Mouse (Mus musculus) liver, postnatal 0 days (tissue): Measurements from ENCODE around the gene Kif1c. TPM values are rescaled to one million over a fixed set of nuclear protein-coding genes. Genes with fewer than 3 reads are reported as not detected.

ENCODE experiments used
- ATAC-seq: fragments of 200-750 bp; cut with Nextera tagmentation; 2 replicates; pipeline ENCODE4 v1.8.0; 2017; ENCODE audit warnings: mild to moderate bottlenecking, moderate library complexity
- DNase-seq: peaks from one replicate; pipeline ENCODE4 v3.0.0-alpha.2; 2016
- H3K27ac ChIP-seq: fragments of 300-500 bp; sonication (generic); 2 replicates; pipeline ENCODE4 v1.5.1; 2014; ENCODE audit warnings: antibody characterized with exemption, moderate library complexity, mild to moderate bottlenecking, low read depth
- H3K27me3 ChIP-seq: fragments of 300-500 bp; sonication (generic); 2 replicates; pipeline ENCODE4 v1.6.1; 2014; ENCODE audit warnings: low read length, control low read depth, mixed read lengths; ENCODE audit not compliant: insufficient read depth
- H3K36me3 ChIP-seq: fragments of 300-500 bp; sonication (generic); replicated peaks from 2 replicates; pipeline ENCODE4 v1.6.1; 2014; ENCODE audit warnings: mild to moderate bottlenecking, control low read depth, low read length, moderate library complexity, mixed read lengths; ENCODE audit not compliant: insufficient read depth
- H3K4me1 ChIP-seq: fragments of 300-500 bp; sonication (generic); 2 replicates; pipeline ENCODE4 v1.6.1; 2014; ENCODE audit warnings: antibody characterized with exemption, mild to moderate bottlenecking, control low read depth; ENCODE audit not compliant: insufficient read depth
- H3K4me2 ChIP-seq: fragments of 300-500 bp; sonication (generic); 2 replicates; pipeline ENCODE4 v1.6.1; 2014; ENCODE audit warnings: low read depth, mild to moderate bottlenecking, low read length, moderate library complexity, mixed read lengths
- H3K4me3 ChIP-seq: fragments of 300-500 bp; sonication (generic); 2 replicates; pipeline ENCODE4 v1.5.1; 2014; ENCODE audit warnings: low read depth, low read length
- H3K9ac ChIP-seq: fragments of 300-500 bp; sonication (generic); replicated peaks from 2 replicates; pipeline ENCODE4 v1.6.1; 2014; ENCODE audit warnings: mild to moderate bottlenecking, moderate library complexity
- H3K9me3 ChIP-seq: fragments of 300-500 bp; sonication (generic); 2 replicates; pipeline ENCODE4 v1.6.1; 2016; ENCODE audit warnings: mild to moderate bottlenecking, control low read depth, low read length, mixed read lengths
- CTCF ChIP-seq: sonication (generic); IDR thresholded peaks from 2 replicates; pipeline ENCODE4 v1.5.1; 2016; ENCODE audit warnings: antibody characterized with exemption, low read depth
- EP300 ChIP-seq: IDR thresholded peaks from 2 replicates; pipeline ENCODE4 v1.6.1; 2016; ENCODE audit warnings: antibody characterized with exemption, low read depth, mild to moderate bottlenecking
- WGBS: fragments of 180-500 bp; shearing (Covaris S2); extraction: QIAGEN DNeasy Blood & Tissue Kit; methylation state at CpG from one replicate; pipeline ENCODE4 v1.1.7; 2014; ENCODE audit not compliant: insufficient replicate concordance; 5-methylcytosine and 5-hydroxymethylcytosine counted together
- polyA plus RNA-seq: library from polyadenylated mRNA; unstranded; fragments of >200 nt; fragmentation: Nextera tagmentation; extraction: Ambion mirVana; gene quantifications from 2 replicates; pipeline ENCODE4 v1.2.1, GENCODE M21; 2015

Kif1c gene
- polyA plus RNA-seq, 1 experiment from 2014 or later, result 1.8 TPM

DNA sequence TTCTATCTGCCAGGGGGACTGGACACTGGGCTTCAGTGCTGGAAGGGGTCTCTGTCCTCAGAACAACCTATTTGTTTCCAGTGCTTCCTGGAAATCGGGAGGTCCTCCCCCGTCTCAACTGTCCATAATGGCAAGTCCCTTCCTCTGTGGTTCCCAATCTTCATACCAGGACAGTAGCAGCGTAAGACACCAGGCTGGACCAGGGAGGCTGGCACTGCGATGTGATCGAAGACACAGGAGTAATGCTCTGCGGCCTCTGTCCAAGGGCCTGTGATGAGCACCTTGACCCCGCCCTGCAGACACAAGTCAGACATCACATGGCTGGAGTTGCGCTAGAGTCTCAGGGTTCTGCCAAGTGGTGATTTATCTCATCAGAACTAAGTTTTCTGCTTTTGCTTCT is 21.0 kb upstream of the Kif1c start:
- Histone ChIP-seq H3K4me2 (no peak overlapping the region), H3K9ac (no peak overlapping the region), H3K9me3 (no peaks in the 10 kb centered on the region), H3K4me3 (no peak overlapping the region), H3K36me3 (peaks cover 22% of the 10 kb centered on the region), H3K4me1 (peaks cover 17% of the 10 kb centered on the region), H3K27ac (peak overlapping the region; percentile 84), H3K27me3 (no peaks in the 10 kb centered on the region)
- TF ChIP-seq EP300 (no peak), CTCF (no peak)
- WGBS, result 84% methylated on average over 8 of the region's 8 CpGs
- ATAC-seq (no peak), DNase-seq (no peak)

DNA sequence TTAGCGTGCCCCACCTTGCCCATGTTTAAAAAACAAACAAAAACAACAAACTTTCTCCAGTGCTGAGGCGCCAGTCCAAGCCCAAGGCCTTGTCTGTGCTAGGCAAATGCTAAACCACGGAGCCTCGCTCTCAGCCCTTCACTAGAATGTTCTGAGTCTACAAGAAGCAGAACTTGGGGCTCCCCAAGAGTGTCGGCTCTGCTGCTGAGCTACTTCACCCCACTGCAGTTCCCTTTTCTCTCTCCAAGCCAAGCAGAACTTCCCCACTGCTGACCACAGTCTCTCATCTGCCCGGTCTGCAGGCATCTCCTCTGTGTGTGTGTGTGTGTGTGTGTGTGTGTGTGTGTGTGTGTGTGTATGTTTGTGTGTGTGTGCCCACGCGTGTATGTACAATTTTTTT is 20.5 kb upstream of the Kif1c start:
- no peaks in the 10 kb centered on the region for H3K27me3 ChIP-seq
- ATAC-seq (peak; percentile 26; the same call in 1 of the 2 replicates), DNase-seq (peak; percentile 40)
- H3K4me2 ChIP-seq, result no peak overlapping the region
- no peak for TF ChIP-seq EP300
- no peak overlapping the region for H3K4me3 ChIP-seq
- WGBS, result 41% methylated on average over 8 of the region's 8 CpGs
- H3K4me1 ChIP-seq, result peaks cover 17% of the 10 kb centered on the region
- peaks cover 27% of the 10 kb centered on the region for H3K36me3 ChIP-seq
- H3K27ac ChIP-seq, result peak overlapping the region; percentile 84
- H3K9ac ChIP-seq, result no peak overlapping the region
- no peaks in the 10 kb centered on the region for H3K9me3 ChIP-seq

DNA sequence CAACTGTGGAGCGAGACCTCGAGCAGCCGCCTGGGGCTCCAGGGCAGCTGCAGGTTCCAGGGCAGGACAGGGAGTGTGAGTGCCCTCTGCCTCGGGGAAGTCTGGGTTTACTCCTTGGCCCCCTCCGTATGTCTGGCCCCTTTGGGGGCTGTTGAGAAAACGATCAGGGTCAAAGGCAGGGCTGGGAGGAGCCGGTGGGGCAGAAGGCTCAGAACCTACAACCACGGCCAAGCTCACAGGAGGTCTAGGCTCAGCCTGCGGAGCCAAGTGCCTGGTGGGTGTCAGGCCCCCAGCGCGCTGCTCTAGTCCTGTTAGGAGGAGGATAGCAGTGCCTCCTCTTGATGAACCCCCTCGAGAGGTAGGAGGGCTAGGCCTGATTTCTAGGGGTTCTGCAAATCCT is 19.2 kb upstream of the Kif1c start:
- Histone ChIP-seq H3K9ac (no peak overlapping the region), H3K36me3 (peaks cover 33% of the 10 kb centered on the region), H3K27me3 (no peaks in the 10 kb centered on the region), H3K4me2 (no peak overlapping the region), H3K9me3 (no peaks in the 10 kb centered on the region), H3K27ac (no peak overlapping the region), H3K4me3 (no peak overlapping the region), H3K4me1 (peaks cover 17% of the 10 kb centered on the region)
- DNase-seq (no peak), ATAC-seq (no peak)
- WGBS, result 84% methylated on average over 12 of the region's 12 CpGs
- TF ChIP-seq CTCF (no peak), EP300 (no peak)

DNA sequence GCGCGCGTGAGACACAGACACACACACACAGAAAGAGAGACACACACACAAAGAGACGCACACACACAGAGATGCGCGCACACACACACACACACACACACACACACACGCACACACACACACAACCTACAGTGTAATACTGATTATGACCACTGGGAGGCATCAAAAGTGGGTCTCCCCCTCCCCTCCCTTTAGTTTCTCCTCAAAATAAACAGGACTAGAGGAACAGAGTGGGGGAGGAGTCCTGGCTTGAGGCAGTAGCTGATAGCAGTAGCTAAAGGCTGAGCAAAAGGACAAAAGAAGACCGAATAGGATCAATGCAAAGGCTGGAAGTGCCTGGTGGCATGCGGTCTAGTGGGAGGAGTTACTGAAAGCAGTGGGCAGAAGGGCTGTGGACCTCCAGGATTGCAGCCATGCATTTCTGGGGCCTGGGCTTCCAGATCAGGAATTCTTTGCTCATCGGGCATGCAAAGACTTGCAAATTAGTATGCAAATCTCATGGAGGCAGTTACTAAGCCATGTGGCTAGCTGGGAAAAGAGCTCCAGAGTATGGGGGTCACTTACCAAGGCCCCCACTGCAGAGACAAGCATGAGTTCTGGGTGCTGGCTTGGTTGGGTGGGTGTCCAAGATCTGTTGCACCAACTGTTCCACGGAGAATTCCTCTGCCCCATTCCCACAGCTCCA is 18.3 kb upstream of the Kif1c start:
- peak; percentile 53 for ATAC-seq
- Histone ChIP-seq H3K9me3 (no peaks in the 10 kb centered on the region), H3K9ac (no peak overlapping the region), H3K4me2 (no peak overlapping the region), H3K4me3 (no peak overlapping the region), H3K27ac (0 out of 2 replicates have a peak overlapping the region, but pooled peaks have one; percentile 3), H3K36me3 (peaks cover 33% of the 10 kb centered on the region), H3K27me3 (no peaks in the 10 kb centered on the region), H3K4me1 (peaks cover 22% of the 10 kb centered on the region)
- 49% methylated on average over 11 of the region's 11 CpGs for WGBS
- DNase-seq, result peak; percentile 44
- TF ChIP-seq CTCF, result peak; percentile 72
- TF ChIP-seq EP300, result no peak

DNA sequence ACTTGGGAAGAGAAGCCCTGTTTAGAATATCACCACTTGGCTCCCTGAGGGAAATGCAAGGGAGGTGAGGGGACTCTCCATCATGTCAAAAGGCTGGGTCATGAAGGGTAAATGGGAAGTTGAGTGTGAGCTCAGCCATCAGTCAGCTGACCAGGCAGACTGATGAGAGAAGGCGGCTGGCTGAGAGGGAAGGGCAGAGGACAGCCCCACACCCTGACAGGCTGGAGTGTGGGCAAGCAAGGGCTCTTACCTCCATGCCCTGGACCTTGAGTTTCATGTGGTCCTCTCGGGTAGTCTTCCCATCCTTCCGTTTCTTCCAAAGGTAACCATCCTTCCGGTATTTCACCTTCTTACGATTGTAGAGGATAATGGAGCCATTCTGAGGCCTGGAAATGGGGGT is 16.7 kb upstream of the Kif1c start:
- TF ChIP-seq CTCF (no peak), EP300 (no peak)
- Histone ChIP-seq H3K4me1 (peaks cover 24% of the 10 kb centered on the region), H3K4me2 (no peak overlapping the region), H3K9ac (no peak overlapping the region), H3K27ac (no peak overlapping the region), H3K9me3 (no peaks in the 10 kb centered on the region), H3K27me3 (no peaks in the 10 kb centered on the region), H3K36me3 (peaks cover 30% of the 10 kb centered on the region), H3K4me3 (no peak overlapping the region)
- no peak for DNase-seq
- WGBS, result 83% methylated on average over 5 of the region's 5 CpGs
- ATAC-seq, result no peak

DNA sequence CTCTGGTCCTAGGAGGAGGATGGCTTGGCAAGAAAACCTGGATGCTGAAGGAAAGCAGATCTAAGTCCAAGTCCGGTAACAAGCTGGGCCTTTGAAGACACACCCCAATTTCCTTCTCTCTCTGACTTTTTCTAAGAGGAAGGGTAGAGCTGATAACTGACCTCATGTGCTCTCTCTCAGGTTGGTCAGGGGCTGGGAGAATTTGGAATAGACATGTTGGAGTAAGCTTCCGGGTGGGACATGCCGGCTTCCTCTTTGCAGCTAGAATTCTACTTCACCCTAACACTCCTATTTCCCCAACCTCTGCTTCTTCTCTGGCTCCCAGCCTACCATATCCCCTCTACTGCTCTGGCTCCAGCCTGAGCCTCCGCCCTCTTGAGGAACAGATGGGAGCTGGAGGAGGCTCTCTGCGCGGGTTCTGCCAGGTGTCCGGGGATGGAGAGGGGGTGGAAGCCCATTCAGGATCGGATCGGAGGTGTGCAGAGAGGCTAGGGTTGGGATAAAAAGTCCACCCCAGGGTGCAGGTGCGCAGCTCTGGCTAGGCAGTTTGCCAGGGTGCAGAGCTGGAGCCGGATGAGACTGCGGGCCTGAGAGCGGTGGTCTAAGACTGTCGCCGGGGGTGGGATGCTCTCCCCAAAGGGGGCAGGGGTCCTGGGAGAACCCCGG is 13.3 kb upstream of the Kif1c start:
- TF ChIP-seq EP300 (no peak), CTCF (peak; percentile 14; the same call in 1 of the 2 replicates)
- DNase-seq (no peak), ATAC-seq (peak; percentile 34)
- no peaks in the 10 kb centered on the region for H3K9me3 ChIP-seq
- peak overlapping the region; percentile 81 for H3K27ac ChIP-seq
- peak overlapping the region; percentile 97 for H3K4me2 ChIP-seq
- peaks cover 21% of the 10 kb centered on the region for H3K36me3 ChIP-seq
- peak overlapping the region; percentile 86 for H3K9ac ChIP-seq
- H3K4me3 ChIP-seq, result peak overlapping the region; percentile 74
- no peaks in the 10 kb centered on the region for H3K27me3 ChIP-seq
- peaks cover 17% of the 10 kb centered on the region for H3K4me1 ChIP-seq
- WGBS, result 2% methylated on average over 16 of the region's 16 CpGs
